Mouse (Mus musculus) intestine, embryonic 16.5 days (tissue): ENCODE measurements at regions not wholly inside any gene's neighbourhood (a gene's known extent, or its start where the extent isn't known, plus 50 kb on each side); places are given as distances from the start of the nearest gene placed in this dataset.

Experiments
- ATAC-seq: fragments of 200-750 bp; cut with Nextera tagmentation; 2 replicates; pipeline ENCODE4 v1.8.0; 2017; ENCODE audit warnings: moderate TSS enrichment, moderate library complexity
- H3K27ac ChIP-seq: fragments of 300-500 bp; sonication (generic); 2 replicates; pipeline ENCODE4 v1.5.1; 2014; ENCODE audit warnings: mild to moderate bottlenecking, low read length
- H3K27me3 ChIP-seq: fragments of 300-500 bp; sonication (generic); replicated peaks from 2 replicates; pipeline ENCODE4 v1.6.1; 2014; ENCODE audit warnings: low read length, control low read depth, mixed read lengths; ENCODE audit not compliant: control insufficient read depth, insufficient read depth
- H3K36me3 ChIP-seq: fragments of 300-500 bp; sonication (generic); 2 replicates; pipeline ENCODE4 v1.6.1; 2014; ENCODE audit warnings: low read length, control low read depth; ENCODE audit not compliant: control insufficient read depth, insufficient read depth
- H3K4me1 ChIP-seq: fragments of 300-500 bp; sonication (generic); 2 replicates; pipeline ENCODE4 v1.6.1; 2014; ENCODE audit warnings: low read length, control low read depth, mixed read lengths; ENCODE audit not compliant: control insufficient read depth, insufficient read depth
- H3K4me2 ChIP-seq: fragments of 300-500 bp; sonication (generic); 2 replicates; pipeline ENCODE4 v1.6.1; 2014; ENCODE audit warnings: low read depth, low read length, control low read depth
- H3K4me3 ChIP-seq: fragments of 300-500 bp; sonication (generic); 2 replicates; pipeline ENCODE4 v1.5.1; 2014; ENCODE audit warnings: mild to moderate bottlenecking, low read length
- H3K9ac ChIP-seq: fragments of 300-500 bp; sonication (generic); 2 replicates; pipeline ENCODE4 v1.6.1; 2014; ENCODE audit warnings: low read depth, low read length
- H3K9me3 ChIP-seq: fragments of 300-500 bp; sonication (generic); 2 replicates; pipeline ENCODE4 v1.6.1; 2016; ENCODE audit warnings: low read length, control low read depth; ENCODE audit not compliant: control insufficient read depth
- WGBS: fragments of 180-500 bp; shearing (Covaris S2); extraction: QIAGEN DNeasy Blood & Tissue Kit; methylation state at CpG from one replicate; pipeline ENCODE4 v1.1.7; 2014; 5-methylcytosine and 5-hydroxymethylcytosine counted together

- Histone ChIP-seq H3K27me3 (no peaks in the 10 kb centered on the region), H3K4me1 (no peaks in the 10 kb centered on the region), H3K9ac (no peak overlapping the region), H3K36me3 (no peaks in the 10 kb centered on the region), H3K27ac (no peak overlapping the region), H3K4me2 (no peak overlapping the region), H3K4me3 (no peak overlapping the region), H3K9me3 (no peaks in the 10 kb centered on the region)
- 60% methylated on average over 6 of the region's 6 CpGs for WGBS
- ATAC-seq: 0 out of 2 replicates have a peak, but pooled peaks have one; percentile 16
Measured at GRCm38 (mm10) chr7:89579539-89579938, 52.6 kb upstream of the Prss23 start.
